Mouse (Mus musculus) small intestine, adult 2 months (tissue): ENCODE measurements around the gene Lrrc3c. TPM values are rescaled to one million over a fixed set of nuclear protein-coding genes. Genes with fewer than 3 reads are reported as not detected.

ENCODE experiments used
- H3K27ac ChIP-seq: fragments of 200-500 bp; 2 replicates; pipeline ENCODE4 v1.5.1; 2012; ENCODE audit warnings: low read depth, low read length, control low read depth, inconsistent platforms; ENCODE audit not compliant: insufficient read depth
- H3K27me3 ChIP-seq: fragments of 200-500 bp; 2 replicates; pipeline ENCODE4 v1.6.1; 2012; ENCODE audit warnings: mild to moderate bottlenecking, moderate library complexity, low read length, inconsistent platforms; ENCODE audit not compliant: control insufficient read depth, insufficient read depth
- H3K36me3 ChIP-seq: fragments of 200-500 bp; 2 replicates; pipeline ENCODE4 v1.6.1; 2012; ENCODE audit warnings: mild to moderate bottlenecking, low read length, control low read depth, inconsistent platforms; ENCODE audit not compliant: control insufficient read depth, insufficient read depth
- H3K4me1 ChIP-seq: fragments of 200-500 bp; 2 replicates; pipeline ENCODE4 v1.6.1; 2012; ENCODE audit warnings: low read length, inconsistent platforms, mixed read lengths; ENCODE audit not compliant: control insufficient read depth, insufficient read depth, insufficient read length
- H3K4me3 ChIP-seq: fragments of 200-500 bp; 2 replicates; pipeline ENCODE4 v1.5.1; 2012; ENCODE audit warnings: low read depth, mild to moderate bottlenecking, control low read depth, inconsistent platforms, low read length, moderate library complexity
- CTCF ChIP-seq: fragments of 200-500 bp; IDR thresholded peaks from 2 replicates; pipeline ENCODE4 v1.5.1; 2012; ENCODE audit warnings: low read depth, mild to moderate bottlenecking, control low read depth, inconsistent platforms, low read length, moderate library complexity, mixed read lengths; ENCODE audit not compliant: insufficient replicate concordance, insufficient read length; ENCODE audit errors: extremely low read depth
- POLR2A ChIP-seq: fragments of 200-500 bp; IDR thresholded peaks from 2 replicates; pipeline ENCODE4 v1.6.1; 2012; ENCODE audit warnings: low read depth, mild to moderate bottlenecking, control low read depth, inconsistent platforms, low read length, moderate library complexity
- whole genome bisulfite sequencing: fragments of 180-500 bp; shearing (Covaris S2); methylation state at CpG from one replicate; pipeline ENCODE4 v1.1.7; 2018; 5-methylcytosine and 5-hydroxymethylcytosine counted together
- polyA plus RNA-seq: library from polyadenylated mRNA; depleted of rRNA; stranded (reverse); fragments of >200 nt; gene quantifications from 2 replicates; pipeline ENCODE4 v1.2.3, GENCODE M21; 2012; rRNA removed

Gene Lrrc3c
- polyA plus RNA-seq, 1 experiment: not detected

GRCm38 (mm10) chr11:98637501-98637900 lies 39.4 kb downstream of the Lrrc3c start:
- no peak overlapping the region for H3K27ac ChIP-seq
- H3K4me1 ChIP-seq: peaks cover 3% of the 10 kb centered on the region; the same call in 1 of the 2 replicates
- no peak for TF ChIP-seq POLR2A
- no peak for TF ChIP-seq CTCF
- no peak overlapping the region for H3K4me3 ChIP-seq
- H3K36me3 ChIP-seq: no peaks in the 10 kb centered on the region
- H3K27me3 ChIP-seq: 0 out of 2 replicates have a peak, but pooled peaks cover 3% of the 10 kb centered on the region
- WGBS: 66% methylated on average over 1 of the region's 1 CpGs

- TF ChIP-seq CTCF (no peak), POLR2A (no peak)
- no peak overlapping the region for H3K27ac ChIP-seq
- H3K4me1 ChIP-seq: peaks cover 5% of the 10 kb centered on the region; the same call in 1 of the 2 replicates
- H3K4me3 ChIP-seq: no peak overlapping the region
- H3K27me3 ChIP-seq: no peaks in the 10 kb centered on the region
- WGBS: 46% methylated on average over 5 of the region's 5 CpGs
- H3K36me3 ChIP-seq: no peaks in the 10 kb centered on the region
Measured at GRCm38 (mm10) chr11:98640091-98640490, 42.0 kb downstream of the Lrrc3c start.

GRCm38 (mm10) chr11:98644757-98645156 lies 46.7 kb downstream of the Lrrc3c start:
- no peaks in the 10 kb centered on the region for H3K36me3 ChIP-seq
- no peak overlapping the region for H3K4me3 ChIP-seq
- no peaks in the 10 kb centered on the region for H3K27me3 ChIP-seq
- H3K4me1 ChIP-seq: peaks cover 5% of the 10 kb centered on the region; the same call in 1 of the 2 replicates
- TF ChIP-seq POLR2A (no peak), CTCF (no peak)
- 46% methylated on average over 3 of the region's 3 CpGs for WGBS
- no peak overlapping the region for H3K27ac ChIP-seq

DNA sequence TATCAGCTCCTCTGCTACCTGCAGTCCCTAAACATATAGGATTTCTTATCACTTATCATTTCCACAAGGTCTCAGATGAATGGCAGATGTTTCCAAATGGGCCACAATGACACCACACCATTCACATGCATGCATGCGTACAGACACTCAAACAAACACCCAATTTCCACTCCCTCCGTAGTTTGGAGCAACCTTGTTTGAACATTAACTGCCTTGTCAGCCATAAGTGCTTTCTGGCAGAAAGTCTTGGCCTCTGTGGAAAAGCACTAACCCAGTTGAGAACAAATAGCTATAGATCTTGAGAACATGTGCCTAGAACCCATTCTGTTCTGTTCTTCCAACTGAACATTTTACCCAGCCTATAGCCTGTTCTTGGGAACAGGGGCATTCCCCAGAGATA lies 47.9 kb downstream of the Lrrc3c start:
- no peak overlapping the region for H3K27ac ChIP-seq
- H3K27me3 ChIP-seq: no peaks in the 10 kb centered on the region
- TF ChIP-seq CTCF: no peak
- TF ChIP-seq POLR2A: no peak
- no peaks in the 10 kb centered on the region for H3K36me3 ChIP-seq
- H3K4me3 ChIP-seq: no peak overlapping the region
- H3K4me1 ChIP-seq: peaks cover 5% of the 10 kb centered on the region; the same call in 1 of the 2 replicates
- WGBS: 32% methylated on average over 2 of the region's 2 CpGs

GRCm38 (mm10) chr11:98646459-98646858 lies 48.4 kb downstream of the Lrrc3c start, which contains the start of gene Gsdma2:
TSS of gene Gsdma2 (plus strand) at chr11:98646759.
- no peaks in the 10 kb centered on the region for H3K27me3 ChIP-seq
- H3K27ac ChIP-seq: no peak within 1 kb of the TSS
- no peak within 1 kb of the TSS for H3K4me3 ChIP-seq
- no peaks in the 10 kb centered on the region for H3K36me3 ChIP-seq
- 28% methylated on average over 2 of the region's 2 CpGs for WGBS
- peaks cover 5% of the 10 kb centered on the region; the same call in 1 of the 2 replicates for H3K4me1 ChIP-seq
- TF ChIP-seq CTCF (no peak), POLR2A (no peak)

Other genes with a start within 250 kb of the Lrrc3c start
- 86.8 and 270 TPM in 2 replicates for gene Ppp1r1b, start 249.9 kb upstream of the Lrrc3c start, polyA plus RNA-seq
- gene Stard3, start 239.9 kb upstream of the Lrrc3c start, polyA plus RNA-seq: 47.0 and 76.5 TPM in 2 replicates
- 0.24 and 0.42 TPM in 2 replicates for gene Tcap, start 214.5 kb upstream of the Lrrc3c start, polyA plus RNA-seq
- not detected in 2 replicates for gene Pnmt, start 211.8 kb upstream of the Lrrc3c start, polyA plus RNA-seq
- gene Pgap3, start 197.8 kb upstream of the Lrrc3c start, polyA plus RNA-seq: 26.0 and 52.1 TPM in 2 replicates
- gene Erbb2, start 185.8 kb upstream of the Lrrc3c start, polyA plus RNA-seq: 40.2 and 105 TPM in 2 replicates
- 17.2 and 37.7 TPM in 2 replicates for gene Mien1, start 159.3 kb upstream of the Lrrc3c start, polyA plus RNA-seq
- gene Grb7, start 151.9 kb upstream of the Lrrc3c start, polyA plus RNA-seq: 33.0 and 137 TPM in 2 replicates
- 6.6 and 9.7 TPM in 2 replicates for gene Ikzf3, start 52.3 kb upstream of the Lrrc3c start, polyA plus RNA-seq
- not detected in 2 replicates for gene Zpbp2, start 47.2 kb upstream of the Lrrc3c start, polyA plus RNA-seq
- 46.3 and 105 TPM in 2 replicates for gene Ormdl3, start 10.9 kb upstream of the Lrrc3c start, polyA plus RNA-seq
- not detected in 2 replicates for gene Gm12355, start 27.4 kb downstream of the Lrrc3c start, polyA plus RNA-seq
- gene Gsdma3, start 28.1 kb downstream of the Lrrc3c start, polyA plus RNA-seq: not detected in 2 replicates
- gene Gsdma2, start 48.5 kb downstream of the Lrrc3c start, polyA plus RNA-seq: 0.49 and 75.8 TPM in 2 replicates
- gene Gsdma, start 66.1 kb downstream of the Lrrc3c start, polyA plus RNA-seq: 0.25 and 0.41 TPM in 2 replicates
- gene Psmd3, start 84.3 kb downstream of the Lrrc3c start, polyA plus RNA-seq: 86.4 and 139 TPM in 2 replicates
- 0.10 TPM in 1 of 2 replicates, not detected in the other for gene Csf3, start 103.0 kb downstream of the Lrrc3c start, polyA plus RNA-seq
- 23.8 and 49.5 TPM in 2 replicates for gene Med24, start 131.1 kb downstream of the Lrrc3c start, polyA plus RNA-seq
- 46.5 and 128 TPM in 2 replicates for gene Thra, start 142.3 kb downstream of the Lrrc3c start, polyA plus RNA-seq
- gene Nr1d1, start 177.0 kb downstream of the Lrrc3c start, polyA plus RNA-seq: 59.8 and 206 TPM in 2 replicates
- gene Msl1, start 197.2 kb downstream of the Lrrc3c start, polyA plus RNA-seq: 19.8 and 38.5 TPM in 2 replicates
- 11.7 and 22.0 TPM in 2 replicates for gene Casc3, start 206.6 kb downstream of the Lrrc3c start, polyA plus RNA-seq
- gene Rapgefl1, start 238.5 kb downstream of the Lrrc3c start, polyA plus RNA-seq: 11.4 and 47.6 TPM in 2 replicates